Mouse (Mus musculus) spleen, adult 12 weeks (tissue): Measurements from ENCODE around the gene Cer1.

Experiments used
- DNase-seq: peaks from one replicate; pipeline ENCODE4 v3.0.0; 2022; ENCODE audit warnings: low spot score

Cer1 gene

DNA sequence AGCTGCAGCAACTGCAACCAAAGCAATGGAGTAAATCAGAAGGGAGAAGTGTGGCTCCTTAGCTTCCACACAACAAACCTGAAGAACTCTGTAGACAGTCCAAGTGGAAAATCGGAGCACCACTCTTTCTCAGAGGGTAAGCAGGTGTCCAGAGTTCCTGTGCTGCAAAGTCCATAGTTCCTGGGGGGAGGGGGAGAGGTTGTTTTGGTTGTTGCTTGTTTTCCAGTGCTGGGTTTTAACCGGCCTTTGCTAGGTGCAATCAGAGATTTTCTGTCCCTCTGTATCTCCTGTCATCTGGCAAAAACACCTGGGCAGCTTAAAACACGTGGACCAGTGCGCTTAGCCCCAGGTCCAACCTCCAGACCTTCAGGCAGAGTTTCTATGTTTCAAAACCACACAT, 10.2 kb downstream of the Cer1 start:
- no peak for DNase-seq

GRCm38 (mm10) chr4:82872548-82872947, 12.4 kb downstream of the Cer1 start:
- DNase-seq: no peak

DNA sequence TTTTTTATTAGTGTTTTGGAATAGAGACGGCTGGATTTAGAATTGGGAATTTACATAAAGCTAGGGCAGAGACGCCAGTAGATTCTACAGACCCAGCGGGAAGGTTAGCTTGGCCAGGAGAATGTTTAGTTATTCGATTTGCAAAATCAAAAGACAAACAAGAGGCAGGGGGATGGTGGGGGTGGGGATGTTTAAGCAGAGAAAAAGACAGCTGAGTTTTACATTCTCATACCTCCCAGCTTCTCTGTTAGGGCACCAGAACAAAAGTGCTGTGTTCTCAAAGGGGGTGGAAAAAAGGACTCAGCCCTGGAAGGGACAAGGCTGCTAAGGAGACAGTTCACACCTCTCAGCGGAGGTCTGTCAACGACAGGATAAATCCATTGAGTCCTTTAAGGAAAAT, 12.8 kb downstream of the Cer1 start:
- DNase-seq: no peak

GRCm38 (mm10) chr4:82870931-82871330, 14.0 kb downstream of the Cer1 start:
- no peak for DNase-seq

GRCm38 (mm10) chr4:82867731-82868445, 17.1 kb downstream of the Cer1 start:
- no peak for DNase-seq

- no peak for DNase-seq
These were observed 17.8 kb downstream of the Cer1 start for GRCm38 (mm10) chr4:82867111-82867510.

- DNase-seq: no peak
These were observed 19.8 kb downstream of the Cer1 start for GRCm38 (mm10) chr4:82864974-82865699.

DNA sequence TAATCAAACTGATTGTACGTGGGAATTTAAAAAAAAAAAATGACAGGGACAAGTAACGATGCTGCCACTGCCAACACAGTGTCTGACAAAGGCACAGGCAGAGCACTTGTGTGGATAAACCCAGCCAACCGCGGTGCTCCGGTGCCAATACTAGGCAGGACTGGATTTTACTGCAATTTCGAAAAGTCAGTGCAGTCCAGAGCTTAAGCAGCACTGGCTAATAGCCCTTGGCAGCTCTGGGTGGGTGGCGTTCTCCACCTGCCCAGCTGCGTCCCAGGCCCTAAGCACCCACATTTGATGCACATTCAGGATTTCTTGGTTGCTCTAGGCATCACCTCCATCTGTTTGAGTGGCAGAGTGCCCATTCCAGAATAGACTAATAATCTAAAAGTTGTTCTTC, 21.6 kb downstream of the Cer1 start:
- no peak for DNase-seq

DNA sequence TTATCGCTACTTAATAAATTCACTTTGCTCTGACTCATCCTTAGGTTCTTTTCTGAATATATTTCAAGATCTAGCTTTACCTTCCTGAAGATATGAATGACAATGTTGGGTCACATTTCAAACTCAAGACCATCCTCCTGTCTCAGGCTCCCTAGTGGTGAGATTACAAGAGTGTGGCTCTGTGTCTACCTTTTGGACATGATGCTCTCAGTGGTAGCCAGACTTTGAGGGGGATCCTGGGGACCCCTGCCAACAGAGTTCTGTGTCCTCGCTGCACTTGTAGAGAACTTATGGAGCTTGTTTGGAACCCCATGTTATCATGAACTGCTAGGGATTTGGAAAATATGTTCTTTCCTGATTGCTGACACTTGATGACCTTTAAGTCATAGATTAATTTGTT, 23.5 kb downstream of the Cer1 start:
- DNase-seq: no peak

DNA sequence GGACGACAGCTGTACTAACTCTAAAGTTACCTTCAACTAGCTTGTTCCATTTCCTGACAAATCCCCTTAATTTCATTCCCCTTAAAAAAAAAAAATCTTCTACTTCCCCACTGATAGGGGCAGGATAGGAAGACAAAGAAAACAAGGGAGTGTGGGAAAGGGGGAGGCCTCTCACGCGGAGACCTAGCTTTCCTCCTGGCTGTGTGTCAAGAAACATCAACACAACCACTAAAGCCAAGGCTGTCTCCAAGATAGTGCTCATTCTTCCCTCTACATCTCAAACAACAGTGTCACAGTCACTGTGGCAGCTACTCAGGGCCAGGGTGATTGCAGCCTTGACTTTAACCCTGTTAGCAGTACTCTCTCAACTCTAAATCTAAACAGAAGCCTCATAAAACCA, 24.4 kb downstream of the Cer1 start:
- no peak for DNase-seq

DNA sequence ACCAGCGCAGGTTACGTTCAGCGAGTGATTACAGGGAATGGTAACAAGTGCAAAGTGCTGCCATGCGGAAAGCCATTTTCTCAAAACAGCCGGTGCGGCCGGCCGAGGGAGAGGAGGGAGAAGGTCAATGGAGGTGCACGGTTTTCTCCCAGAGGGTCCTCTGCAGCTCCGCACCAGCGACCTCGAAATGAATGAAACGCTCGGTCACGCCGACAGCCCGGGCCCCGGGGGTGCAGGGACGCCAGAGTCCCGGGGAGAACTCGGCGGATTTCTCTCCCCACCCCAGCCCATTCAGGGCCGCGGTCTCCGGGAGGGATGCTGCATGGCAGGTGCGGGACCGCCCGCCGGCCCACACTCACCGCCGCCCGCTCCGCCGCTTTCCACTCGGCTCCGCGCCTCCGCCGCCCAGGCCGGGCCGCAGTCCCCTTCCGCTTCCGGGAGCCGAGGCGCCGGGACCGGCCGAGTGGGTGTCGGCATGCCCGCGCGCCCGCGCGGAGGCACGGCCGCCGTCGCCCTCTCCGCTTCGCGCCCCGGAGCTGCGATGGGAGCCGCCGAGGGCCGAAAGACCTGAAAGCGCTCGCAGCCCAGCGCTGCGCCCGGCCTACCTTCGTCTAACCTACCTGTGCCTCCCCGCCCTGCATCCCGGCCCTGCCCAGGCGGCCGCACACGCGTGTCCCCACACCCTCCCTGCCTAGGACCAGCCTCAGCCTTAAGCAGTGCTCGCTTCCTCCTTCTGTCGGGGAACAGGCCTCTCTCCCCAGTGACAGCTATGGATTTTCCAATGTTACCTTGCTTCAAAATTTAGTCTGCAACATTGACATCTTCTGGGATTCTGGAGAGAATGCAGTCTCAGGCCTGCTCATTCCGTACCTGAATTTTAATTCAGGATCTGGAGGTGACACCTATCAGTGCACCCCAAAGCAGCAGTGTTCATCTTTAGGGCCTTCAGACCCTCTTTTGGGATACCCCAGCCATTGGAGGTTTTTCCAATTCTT, 25.5 kb downstream of the Cer1 start, which contains the start of gene Zdhhc21:
Gene Zdhhc21 (minus strand): TSS at position 828 of the 995 bp plus-strand sequence.
- peak; percentile 45 for DNase-seq

GRCm38 (mm10) chr4:82858431-82859010, 26.4 kb downstream of the Cer1 start:
- no peak for DNase-seq

GRCm38 (mm10) chr4:82856986-82857385, 28.0 kb downstream of the Cer1 start:
- DNase-seq: no peak

DNA sequence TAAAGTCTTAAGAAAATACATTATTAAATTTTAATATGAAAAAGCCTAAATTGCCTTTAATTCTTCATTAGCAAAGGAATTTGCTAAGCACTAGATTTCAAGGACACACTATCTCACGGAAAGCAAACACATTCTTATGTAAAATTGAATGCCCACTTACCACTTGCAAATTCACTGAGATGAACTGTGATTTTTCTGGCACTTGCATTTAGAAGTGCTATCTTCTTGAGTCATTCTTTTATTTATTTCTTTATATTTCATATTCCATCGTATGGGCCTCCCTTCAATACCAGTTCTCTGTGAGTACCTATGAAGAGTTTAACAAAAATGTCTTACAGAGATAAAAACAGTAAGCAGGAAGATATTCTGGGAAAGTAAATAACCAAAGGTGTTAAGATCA, 31.1 kb downstream of the Cer1 start:
- DNase-seq: no peak

- DNase-seq: no peak
These were observed 36.3 kb downstream of the Cer1 start for GRCm38 (mm10) chr4:82848552-82849234.

DNA sequence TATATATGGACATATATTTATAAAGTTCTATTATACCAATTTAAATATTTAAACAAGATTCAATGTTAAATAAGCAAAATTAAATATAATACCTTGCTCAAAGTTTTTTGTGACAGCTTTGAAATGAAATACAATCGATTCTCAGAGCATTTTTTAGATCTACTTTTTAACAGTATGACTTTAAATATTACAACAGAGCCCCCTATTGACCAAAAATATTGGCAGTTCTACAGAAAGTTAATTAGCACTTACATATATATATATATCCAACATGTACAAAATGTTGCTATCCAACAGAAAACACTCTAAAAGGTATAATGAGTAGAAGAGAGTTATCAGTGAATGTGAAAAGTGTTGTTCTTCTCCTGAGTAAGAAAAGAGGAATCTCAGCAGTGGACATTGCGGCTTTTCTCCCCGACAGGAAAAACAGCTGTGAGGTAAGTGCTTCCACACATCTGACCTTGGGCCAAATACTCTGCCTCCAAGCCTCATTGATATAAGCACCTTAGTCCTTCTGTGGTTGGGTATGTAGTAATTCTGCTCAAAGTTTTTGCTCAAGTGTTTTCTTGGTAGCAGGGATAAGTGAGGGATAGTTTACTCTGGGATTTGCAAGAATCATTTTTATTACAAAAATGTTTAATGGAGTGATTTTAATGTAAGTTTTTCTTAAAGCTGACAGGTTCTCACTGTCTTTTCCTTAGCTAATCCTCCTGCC, 47.3 kb downstream of the Cer1 start:
- DNase-seq: no peak
